Mouse (Mus musculus): ENCODE measurements around the gene Timp2. TPM values are rescaled to one million over a fixed set of nuclear protein-coding genes. Genes with fewer than 3 reads are reported as not detected.

Gene Timp2
- total RNA-seq, 2 experiments from 2014 or later, result 255 to 337 TPM

- no peak for DNase-seq (ENCODE audit: low spot score in 2 of 2)
Observed at GRCm38 (mm10) chr11:118295026-118295425, 60.5 kb downstream of the Timp2 start.

GRCm38 (mm10) chr11:118292671-118293070 lies 62.9 kb downstream of the Timp2 start:
- DNase-seq (ENCODE audit: low spot score in 2 of 2), result no peak

GRCm38 (mm10) chr11:118289999-118290889 lies 65.3 kb downstream of the Timp2 start, which contains the start of gene Usp36:
Gene Usp36 (minus strand): TSS chr11:118290244.
- peak; percentile 100 for DNase-seq (ENCODE audit: low spot score in 2 of 2)

- no peak for DNase-seq (ENCODE audit: low spot score in 2 of 2)
Observed at GRCm38 (mm10) chr11:118289562-118289961, 66.0 kb downstream of the Timp2 start.

- peak in 1 of 2 experiments; percentile 28 for DNase-seq (ENCODE audit: low spot score in 2 of 2)
Observed at GRCm38 (mm10) chr11:118289037-118289511, 66.5 kb downstream of the Timp2 start.

- no peak for DNase-seq (ENCODE audit: low spot score in 2 of 2)
Observed at GRCm38 (mm10) chr11:118287573-118287972, 68.0 kb downstream of the Timp2 start.

- DNase-seq (ENCODE audit: low spot score in 2 of 2), result no peak
Observed at GRCm38 (mm10) chr11:118286434-118286833, 69.1 kb downstream of the Timp2 start.

- DNase-seq (ENCODE audit: low spot score in 2 of 2), result no peak
Observed at GRCm38 (mm10) chr11:118285791-118286190, 69.7 kb downstream of the Timp2 start.

GRCm38 (mm10) chr11:118280218-118280617 lies 75.3 kb downstream of the Timp2 start:
- DNase-seq (ENCODE audit: low spot score in 2 of 2), result no peak

- no peak for DNase-seq (ENCODE audit: low spot score in 2 of 2)
Observed at GRCm38 (mm10) chr11:118276328-118276727, 79.2 kb downstream of the Timp2 start.

GRCm38 (mm10) chr11:118275092-118275491 lies 80.4 kb downstream of the Timp2 start:
- DNase-seq (ENCODE audit: low spot score in 2 of 2), result no peak

GRCm38 (mm10) chr11:118269827-118270226 lies 85.7 kb downstream of the Timp2 start:
- no peak for DNase-seq (ENCODE audit: low spot score in 2 of 2)

- DNase-seq (ENCODE audit: low spot score in 2 of 2), result no peak
Observed at GRCm38 (mm10) chr11:118266666-118267046, 88.9 kb downstream of the Timp2 start.

- no peak for DNase-seq (ENCODE audit: low spot score in 2 of 2)
Observed at GRCm38 (mm10) chr11:118266044-118266665, 89.4 kb downstream of the Timp2 start.

- DNase-seq (ENCODE audit: low spot score in 2 of 2), result no peak
Observed at GRCm38 (mm10) chr11:118265621-118266020, 89.9 kb downstream of the Timp2 start.

- peak; percentile 51 to 55 for DNase-seq (ENCODE audit: low spot score in 2 of 2)
Observed at GRCm38 (mm10) chr11:118263146-118263545, 92.4 kb downstream of the Timp2 start.

- DNase-seq (ENCODE audit: low spot score in 2 of 2), result no peak
Observed at GRCm38 (mm10) chr11:118260081-118260480, 95.5 kb downstream of the Timp2 start.

- DNase-seq (ENCODE audit: low spot score in 2 of 2), result no peak
Observed at GRCm38 (mm10) chr11:118259580-118259979, 96.0 kb downstream of the Timp2 start.

- no peak for DNase-seq (ENCODE audit: low spot score in 2 of 2)
Observed at GRCm38 (mm10) chr11:118256371-118256770, 99.2 kb downstream of the Timp2 start.

GRCm38 (mm10) chr11:118254159-118254951 lies 101.2 kb downstream of the Timp2 start:
- DNase-seq (ENCODE audit: low spot score in 2 of 2), result peak; percentile 70 to 79

- DNase-seq (ENCODE audit: low spot score in 2 of 2), result no peak
Observed at GRCm38 (mm10) chr11:118253447-118254158, 101.9 kb downstream of the Timp2 start.

Measured in layer of hippocampus, postnatal 10 days (tissue).